Mouse (Mus musculus): ENCODE measurements around the gene Dnah12. TPM values are rescaled to one million over a fixed set of nuclear protein-coding genes. Genes with fewer than 3 reads are reported as not detected.
A peak's percentile ranks its signal among the peaks of the same experiment; 100 is the strongest.
"Not testable (repeated sequence)": the region's sequence is repeated elsewhere in the genome, so short reads cannot be mapped to it uniquely, and the experiment has no call there.

The Dnah12 gene
- polyA plus RNA-seq, 1 experiment from 2014 or later, result not detected

- Histone ChIP-seq H3K4me1 (peaks cover 23% of the 10 kb centered on the region), H3K4me3 (peak overlapping the region; percentile 97), H3K27ac (no peak overlapping the region), H3K9me3 (replicated peaks) (no peaks in the 10 kb centered on the region), H3K27me3 (ENCODE audit: low read depth, poor library complexity, severe bottlenecking) (peaks cover 4% of the 10 kb centered on the region; the same call in 1 of the 2 replicates), H3K36me3 (peaks cover 6% of the 10 kb centered on the region)
- no peak for DNase-seq (ENCODE audit: low spot score)
These were observed 22.1 kb upstream of the Dnah12 start for GRCm38 (mm10) chr14:26670964-26671363.

DNA sequence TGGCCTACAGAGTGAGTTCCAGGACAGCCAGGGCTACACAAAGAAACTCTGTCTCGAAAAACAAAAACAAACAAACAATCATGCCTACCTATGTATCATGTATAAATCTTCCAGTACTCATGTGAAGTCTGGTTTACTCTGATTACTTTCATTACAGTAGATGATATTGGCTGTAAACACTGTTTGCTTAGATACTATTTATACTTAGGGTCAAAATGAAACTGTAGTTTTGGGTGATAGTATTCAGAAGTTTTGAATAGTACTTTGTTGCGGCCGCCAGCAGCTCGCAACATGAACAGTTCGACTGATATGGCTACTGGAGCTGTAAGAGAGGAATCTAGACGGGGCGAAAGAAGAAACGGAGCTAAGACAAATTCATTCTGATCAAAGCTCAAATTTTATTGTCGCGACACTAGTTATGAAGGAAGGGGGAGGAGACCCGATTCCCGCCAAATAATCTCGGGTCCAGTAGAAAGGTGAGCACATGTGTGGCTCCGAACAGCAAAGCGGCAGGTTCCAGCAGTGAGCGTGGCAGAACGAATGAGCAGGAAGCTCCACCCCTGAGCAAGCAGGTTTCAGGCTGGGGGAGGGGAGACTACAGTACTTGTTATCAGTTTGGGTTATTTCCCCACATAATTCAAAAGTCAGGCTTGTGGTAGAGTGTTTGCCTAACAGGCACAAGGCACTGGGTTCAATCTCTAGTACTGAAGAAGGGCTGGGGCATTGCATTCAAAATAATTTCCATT is 21.0 kb upstream of the Dnah12 start:
- not testable (repeated sequence) for H3K9me3 ChIP-seq (replicated peaks); H3K27me3 ChIP-seq (ENCODE audit: low read depth, poor library complexity, severe bottlenecking); H3K27ac ChIP-seq; H3K36me3 ChIP-seq; H3K4me3 ChIP-seq; DNase-seq (ENCODE audit: low spot score)
- WGBS, result 70% methylated on average over 17 of the region's 17 CpGs
- H3K4me1 ChIP-seq, result peaks cover 19% of the 10 kb centered on the region

DNA sequence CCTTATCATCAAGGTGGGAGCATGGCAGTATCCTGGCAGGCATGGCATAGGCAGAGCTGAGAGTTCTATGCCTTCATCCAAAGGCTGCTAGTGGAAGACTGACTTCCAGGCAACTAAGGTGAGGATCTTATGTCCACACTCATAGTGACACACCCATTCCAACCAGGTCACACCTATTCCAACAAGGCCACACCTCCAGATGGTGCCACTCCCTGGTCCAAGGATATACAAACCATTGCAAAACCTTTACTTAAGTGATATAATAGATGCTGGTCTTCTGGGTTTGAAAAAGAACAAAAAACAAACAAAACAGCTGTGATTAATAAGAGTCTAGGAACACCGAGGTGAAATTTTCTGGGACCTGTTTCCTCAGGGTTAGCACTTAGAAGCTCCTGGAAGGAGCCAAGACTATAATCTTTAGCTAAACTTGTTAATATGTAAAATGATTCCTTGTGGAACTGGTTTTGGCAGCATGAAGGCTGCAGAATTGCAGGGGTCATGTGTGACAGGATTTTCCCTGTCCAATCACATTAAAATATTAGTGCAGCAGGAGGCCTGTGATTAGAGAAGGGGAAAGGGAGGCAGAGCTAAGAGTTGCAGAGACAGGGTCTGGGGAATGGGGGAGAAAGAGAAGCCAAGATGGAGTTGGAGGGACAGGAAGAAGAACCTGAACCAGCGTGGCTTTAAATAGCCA is 18.5 kb upstream of the Dnah12 start:
- H3K4me3 ChIP-seq; DNase-seq (ENCODE audit: low spot score); H3K27ac ChIP-seq; H3K27me3 ChIP-seq (ENCODE audit: low read depth, poor library complexity, severe bottlenecking); H3K9me3 ChIP-seq (replicated peaks); H3K36me3 ChIP-seq; H3K4me1 ChIP-seq: not testable (repeated sequence)
- WGBS, result 92% methylated on average over 2 of the region's 2 CpGs

GRCm38 (mm10) chr14:26675371-26675770 is 17.7 kb upstream of the Dnah12 start:
- Histone ChIP-seq H3K9me3 (replicated peaks) (no peaks in the 10 kb centered on the region), H3K27ac (no peak overlapping the region), H3K36me3 (no peaks in the 10 kb centered on the region), H3K4me1 (peaks cover 4% of the 10 kb centered on the region), H3K4me3 (no peak overlapping the region), H3K27me3 (ENCODE audit: low read depth, poor library complexity, severe bottlenecking) (peaks cover 8% of the 10 kb centered on the region; the same call in 1 of the 2 replicates)
- DNase-seq (ENCODE audit: low spot score), result no peak
- WGBS, result 24% methylated on average over 12 of the region's 12 CpGs

DNA sequence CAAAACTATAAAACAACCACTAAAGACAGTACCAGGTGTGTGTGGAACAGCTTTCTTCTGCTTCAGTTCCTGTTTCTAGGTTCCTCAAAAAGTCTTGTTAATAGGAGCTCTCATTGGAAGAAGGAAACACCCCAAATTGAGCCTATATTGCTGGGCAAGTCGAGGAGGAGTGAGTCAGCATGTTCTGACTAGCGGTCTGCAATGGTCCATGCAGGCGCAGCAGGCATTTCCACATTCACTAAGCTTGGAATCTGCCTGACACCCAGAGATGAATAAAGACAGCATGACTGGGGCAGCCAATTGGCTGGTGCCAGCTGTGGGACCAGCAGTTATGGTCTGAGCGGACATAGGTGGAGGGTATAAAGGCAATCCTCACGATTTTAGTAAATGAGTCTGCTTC is 17.3 kb upstream of the Dnah12 start:
- WGBS, result 79% methylated on average over 5 of the region's 5 CpGs

GRCm38 (mm10) chr14:26690727-26691126 is 2.3 kb upstream of the Dnah12 start:
- H3K4me3 ChIP-seq, result no peak overlapping the region
- no peaks in the 10 kb centered on the region for H3K27me3 ChIP-seq (ENCODE audit: low read depth, poor library complexity, severe bottlenecking)
- 61% methylated on average over 2 of the region's 2 CpGs for WGBS
- H3K36me3 ChIP-seq, result no peaks in the 10 kb centered on the region
- no peak overlapping the region for H3K27ac ChIP-seq
- no peaks in the 10 kb centered on the region for H3K4me1 ChIP-seq
- DNase-seq (ENCODE audit: low spot score), result no peak
- H3K9me3 ChIP-seq (replicated peaks), result no peaks in the 10 kb centered on the region

More for the DNA sequence above, 17.3 kb upstream of the Dnah12 start:
- Histone ChIP-seq H3K27ac (no peak overlapping the region), H3K27me3 (ENCODE audit: low read depth, poor library complexity, severe bottlenecking) (peaks cover 8% of the 10 kb centered on the region; the same call in 1 of the 2 replicates), H3K36me3 (no peaks in the 10 kb centered on the region), H3K4me1 (no peaks in the 10 kb centered on the region), H3K9me3 (replicated peaks) (no peaks in the 10 kb centered on the region), H3K4me3 (no peak overlapping the region)
- no peak for DNase-seq (ENCODE audit: low spot score)

DNA sequence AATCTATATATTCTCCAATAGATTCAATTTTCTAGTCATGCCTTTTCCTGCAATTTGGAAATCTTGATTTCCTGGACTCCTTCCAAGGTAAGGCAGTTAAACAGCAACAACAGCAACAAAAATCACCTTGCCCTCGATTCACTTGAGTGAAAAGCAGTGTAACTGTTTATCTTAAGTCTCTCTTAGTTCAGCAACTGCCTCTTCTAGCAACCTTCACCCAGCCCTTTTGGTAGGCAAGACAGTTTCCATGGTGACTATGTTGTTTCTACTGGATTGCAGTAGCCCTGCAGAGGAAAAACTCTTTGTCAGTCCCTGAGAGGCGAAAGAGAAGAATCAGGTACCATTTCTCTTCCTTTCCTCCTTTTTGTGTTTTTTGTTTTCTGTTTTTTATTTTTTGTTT is 1.7 kb upstream of the Dnah12 start:
- H3K4me3 ChIP-seq, result no peak overlapping the region
- no peak for DNase-seq (ENCODE audit: low spot score)
- WGBS, result 80% methylated on average over 2 of the region's 2 CpGs

GRCm38 (mm10) chr14:26697912-26698311 is 4.8 kb downstream of the Dnah12 start:
- Histone ChIP-seq H3K27ac (no peak overlapping the region), H3K36me3 (no peaks in the 10 kb centered on the region), H3K9me3 (replicated peaks) (no peaks in the 10 kb centered on the region), H3K4me3 (no peak overlapping the region), H3K27me3 (ENCODE audit: low read depth, poor library complexity, severe bottlenecking) (no peaks in the 10 kb centered on the region), H3K4me1 (no peaks in the 10 kb centered on the region)
- DNase-seq (ENCODE audit: low spot score), result no peak

More for the DNA sequence above, 1.7 kb upstream of the Dnah12 start:
- H3K4me1 ChIP-seq, result no peaks in the 10 kb centered on the region
- H3K9me3 ChIP-seq (replicated peaks), result no peaks in the 10 kb centered on the region
- H3K27ac ChIP-seq, result no peak overlapping the region
- H3K27me3 ChIP-seq (ENCODE audit: low read depth, poor library complexity, severe bottlenecking), result no peaks in the 10 kb centered on the region
- H3K36me3 ChIP-seq, result no peaks in the 10 kb centered on the region

DNA sequence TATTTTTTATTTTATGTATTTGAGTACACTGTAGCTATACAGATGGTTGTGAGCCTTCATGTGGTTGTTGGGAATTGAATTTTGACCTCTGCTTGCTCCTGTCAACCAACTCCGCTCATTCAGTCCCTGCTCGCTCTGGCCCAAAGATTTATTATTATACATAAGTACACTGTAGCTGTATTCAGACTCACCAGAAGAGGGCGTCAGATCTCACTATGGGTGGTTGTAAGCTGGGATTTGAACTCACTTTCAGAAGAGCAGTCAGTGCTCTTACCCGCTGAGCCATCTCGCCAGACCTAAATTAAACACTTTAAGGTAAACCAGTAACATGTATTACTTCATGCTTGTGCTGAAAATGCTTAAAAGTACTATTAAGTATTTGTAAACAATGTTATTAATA is 12.2 kb downstream of the Dnah12 start:
- not testable (repeated sequence) for H3K27ac ChIP-seq; H3K4me3 ChIP-seq; H3K36me3 ChIP-seq; DNase-seq (ENCODE audit: low spot score); H3K4me1 ChIP-seq; H3K9me3 ChIP-seq (replicated peaks); H3K27me3 ChIP-seq (ENCODE audit: low read depth, poor library complexity, severe bottlenecking)
- WGBS, result 84% methylated on average over 5 of the region's 5 CpGs

- 62% methylated on average over 2 of the region's 2 CpGs for WGBS
These were observed 26.6 kb downstream of the Dnah12 start for GRCm38 (mm10) chr14:26719696-26720095.

DNA sequence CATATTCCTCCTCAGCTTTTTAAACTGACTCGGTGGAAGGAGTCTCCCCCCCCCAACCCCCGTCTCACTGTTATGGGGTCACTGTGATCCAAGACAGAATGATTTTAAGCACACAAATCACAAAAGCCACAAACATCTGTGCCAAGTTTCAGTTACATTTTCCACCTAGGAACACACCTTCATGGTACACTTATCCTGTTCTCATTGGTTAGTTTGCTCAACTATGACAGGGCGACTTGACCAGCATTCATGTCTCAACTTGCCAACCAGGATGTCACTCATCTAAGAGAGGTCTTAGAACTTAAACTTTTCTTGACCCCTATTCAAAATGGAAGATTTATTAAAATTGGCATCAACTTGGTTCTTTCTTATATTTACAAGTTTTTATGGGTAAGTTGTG is 31.8 kb downstream of the Dnah12 start:
- Histone ChIP-seq H3K27me3 (ENCODE audit: low read depth, poor library complexity, severe bottlenecking) (no peaks in the 10 kb centered on the region), H3K4me3 (no peak overlapping the region), H3K27ac (no peak overlapping the region), H3K36me3 (no peaks in the 10 kb centered on the region), H3K4me1 (no peaks in the 10 kb centered on the region), H3K9me3 (replicated peaks) (no peaks in the 10 kb centered on the region)
- no peak for DNase-seq (ENCODE audit: low spot score)
- 89% methylated on average over 3 of the region's 3 CpGs for WGBS

More at GRCm38 (mm10) chr14:26719696-26720095, 26.6 kb downstream of the Dnah12 start:
- not testable (repeated sequence) for H3K27me3 ChIP-seq (ENCODE audit: low read depth, poor library complexity, severe bottlenecking); H3K9me3 ChIP-seq (replicated peaks); H3K36me3 ChIP-seq; H3K4me3 ChIP-seq; DNase-seq (ENCODE audit: low spot score); H3K4me1 ChIP-seq; H3K27ac ChIP-seq

DNA sequence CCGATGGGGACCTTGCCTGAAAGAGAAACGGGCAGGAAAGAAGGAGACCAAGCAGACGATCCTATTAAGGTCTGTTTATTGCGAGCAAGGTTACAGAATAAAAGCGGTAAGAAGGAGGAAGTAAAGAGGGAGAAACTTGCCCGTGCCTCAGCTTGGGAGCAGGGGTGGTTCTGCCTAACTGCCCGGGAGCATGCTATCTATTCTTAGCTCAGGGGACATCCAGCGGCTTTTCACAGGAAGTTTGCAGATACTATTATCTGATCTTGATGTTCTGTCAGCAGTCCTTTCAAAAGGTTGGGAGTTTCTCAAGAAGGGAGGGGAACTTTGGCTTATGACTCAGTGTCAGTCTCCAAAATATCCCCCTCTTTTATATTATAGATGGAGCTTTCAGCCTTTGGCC is 65.5 kb downstream of the Dnah12 start:
- 85% methylated on average over 8 of the region's 8 CpGs for WGBS
- Histone ChIP-seq H3K4me1 (no peaks in the 10 kb centered on the region), H3K9me3 (replicated peaks) (no peaks in the 10 kb centered on the region), H3K36me3 (no peaks in the 10 kb centered on the region), H3K27me3 (ENCODE audit: low read depth, poor library complexity, severe bottlenecking) (no peaks in the 10 kb centered on the region), H3K4me3 (no peak overlapping the region), H3K27ac (no peak overlapping the region)
- DNase-seq (ENCODE audit: low spot score), result no peak

DNA sequence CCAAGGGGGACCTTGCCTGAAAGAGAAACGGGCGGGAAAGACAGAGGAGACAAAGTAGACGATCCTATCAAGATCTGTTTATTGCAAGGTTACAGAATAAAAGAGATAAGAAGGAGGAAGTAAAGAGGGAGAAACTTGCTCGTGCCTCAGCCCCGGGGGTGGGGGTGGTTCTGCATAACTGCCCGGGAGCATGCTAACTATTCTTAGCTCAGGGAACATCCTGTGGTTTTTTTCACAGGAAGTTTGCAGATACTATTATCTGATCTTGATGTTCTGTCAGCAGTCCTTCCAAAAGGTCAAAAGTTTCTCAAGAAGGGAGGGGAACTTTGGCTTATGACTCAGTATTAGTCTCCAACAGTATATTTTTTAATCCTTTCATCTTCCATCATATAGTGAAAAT is 71.8 kb downstream of the Dnah12 start:
- Histone ChIP-seq H3K27me3 (ENCODE audit: low read depth, poor library complexity, severe bottlenecking) (no peaks in the 10 kb centered on the region), H3K9me3 (replicated peaks) (no peaks in the 10 kb centered on the region), H3K36me3 (no peaks in the 10 kb centered on the region), H3K4me1 (no peaks in the 10 kb centered on the region), H3K4me3 (no peak overlapping the region), H3K27ac (no peak overlapping the region)
- no peak for DNase-seq (ENCODE audit: low spot score)
- 91% methylated on average over 6 of the region's 6 CpGs for WGBS

Measured in limb, embryonic 10.5 days (tissue).